Mouse (Mus musculus) testis, adult 10 weeks (tissue): ENCODE measurements around the gene Gm20390. TPM values are rescaled to one million over a fixed set of nuclear protein-coding genes. Genes with fewer than 3 reads are reported as not detected.

Source experiments
- polyA plus RNA-seq: library from polyadenylated mRNA; stranded (reverse); fragments of 350-450 nt; fragmentation: Illumina TruSeq; extraction: RNeasy Lipid Tissue Mini Kit (QIAGEN cat#74804); gene quantifications from one replicate; pipeline ENCODE4 v1.2.3, GENCODE M21; 2014; ENCODE audit warnings: low read depth, low replicate concordance

Gene Gm20390
- polyA plus RNA-seq = not detected

GRCm38 (mm10) chr11:93968005-93968847, at the start of gene Gm20390, which contains the start of gene Nme1:
TSS of gene Gm20390 (minus strand) at chr11:93968293.
TSS of gene Nme1 (minus strand) at chr11:93968521.

GRCm38 (mm10) chr11:93995720-93996305, 27.7 kb upstream of the Gm20390 start, which contains the start of gene Spag9:
TSS of gene Spag9 (plus strand) at chr11:93996091.

GRCm38 (mm10) chr11:93956159-93956558, 11.9 kb downstream of the Gm20390 start, which contains the start of gene Nme2:
TSS of gene Nme2 (minus strand) at chr11:93956259.

Other genes with a start within 250 kb of the Gm20390 start
- gene Utp18, start 82.5 kb downstream of the Gm20390 start, polyA plus RNA-seq = 130 TPM
- 226 TPM for gene Mbtd1, start 82.4 kb downstream of the Gm20390 start, polyA plus RNA-seq
- 29.8 TPM for gene Nme2, start 12.0 kb downstream of the Gm20390 start, polyA plus RNA-seq
- gene Nme1, start 228 bp upstream of the Gm20390 start, polyA plus RNA-seq = 3.8 TPM
- gene Spag9, start 27.8 kb upstream of the Gm20390 start, polyA plus RNA-seq = 86.8 TPM
- gene Tob1, start 243.2 kb upstream of the Gm20390 start, polyA plus RNA-seq = 63.6 TPM